Mouse (Mus musculus) hindbrain, embryonic 14.5 days (tissue): Measurements from ENCODE around the gene Ubqln5. TPM values are rescaled to one million over a fixed set of nuclear protein-coding genes. Genes with fewer than 3 reads are reported as not detected.

ENCODE experiments used
- ATAC-seq: fragments of 200-750 bp; cut with Nextera tagmentation; 2 replicates; pipeline ENCODE4 v1.8.0; 2017; ENCODE audit warnings: moderate number of reproducible peaks, mild to moderate bottlenecking, moderate TSS enrichment, moderate library complexity; ENCODE audit not compliant: low FRiP score
- DNase-seq: peaks from one replicate; pipeline ENCODE4 v3.0.0-alpha.2; 2015; ENCODE audit warnings: low spot score
- H3K27ac ChIP-seq: fragments of 300-500 bp; sonication (generic); 2 replicates; pipeline ENCODE4 v1.5.1; 2014; ENCODE audit warnings: mild to moderate bottlenecking, moderate library complexity
- H3K27me3 ChIP-seq: fragments of 300-500 bp; sonication (generic); 2 replicates; pipeline ENCODE4 v1.6.1; 2014; ENCODE audit warnings: mild to moderate bottlenecking, low read length, mixed read lengths; ENCODE audit not compliant: control insufficient read depth, insufficient read depth
- H3K36me3 ChIP-seq: fragments of 300-500 bp; sonication (generic); replicated peaks from 2 replicates; pipeline ENCODE4 v1.6.1; 2014; ENCODE audit not compliant: control insufficient read depth, insufficient read depth
- H3K4me1 ChIP-seq: fragments of 300-500 bp; sonication (generic); replicated peaks from 2 replicates; pipeline ENCODE4 v1.6.1; 2014; ENCODE audit warnings: antibody characterized with exemption, low read length, mixed read lengths; ENCODE audit not compliant: control insufficient read depth, insufficient read depth
- H3K4me2 ChIP-seq: fragments of 300-500 bp; sonication (generic); replicated peaks from 2 replicates; pipeline ENCODE4 v1.6.1; 2014; ENCODE audit warnings: mild to moderate bottlenecking, moderate library complexity
- H3K4me3 ChIP-seq: fragments of 300-500 bp; sonication (generic); replicated peaks from 2 replicates; pipeline ENCODE4 v1.5.1; 2014; ENCODE audit warnings: mild to moderate bottlenecking, low read length
- H3K9ac ChIP-seq: fragments of 300-500 bp; sonication (generic); 2 replicates; pipeline ENCODE4 v1.6.1; 2014
- H3K9me3 ChIP-seq: fragments of 300-500 bp; sonication (generic); 2 replicates; pipeline ENCODE4 v1.6.1; 2016; ENCODE audit warnings: low read length; ENCODE audit not compliant: control insufficient read depth
- WGBS: fragments of 180-500 bp; shearing (Covaris S2); extraction: QIAGEN DNeasy Blood & Tissue Kit; methylation state at CpG from one replicate; pipeline ENCODE4 v1.1.7; 2014; 5-methylcytosine and 5-hydroxymethylcytosine counted together
- polyA plus RNA-seq: library from polyadenylated mRNA; unstranded; fragments of >200 nt; fragmentation: Nextera tagmentation; extraction: Ambion mirVana; gene quantifications from 2 replicates; pipeline ENCODE4 v1.2.1, GENCODE M21; 2014

Ubqln5 gene
- polyA plus RNA-seq: not detected in 2 replicates

DNA sequence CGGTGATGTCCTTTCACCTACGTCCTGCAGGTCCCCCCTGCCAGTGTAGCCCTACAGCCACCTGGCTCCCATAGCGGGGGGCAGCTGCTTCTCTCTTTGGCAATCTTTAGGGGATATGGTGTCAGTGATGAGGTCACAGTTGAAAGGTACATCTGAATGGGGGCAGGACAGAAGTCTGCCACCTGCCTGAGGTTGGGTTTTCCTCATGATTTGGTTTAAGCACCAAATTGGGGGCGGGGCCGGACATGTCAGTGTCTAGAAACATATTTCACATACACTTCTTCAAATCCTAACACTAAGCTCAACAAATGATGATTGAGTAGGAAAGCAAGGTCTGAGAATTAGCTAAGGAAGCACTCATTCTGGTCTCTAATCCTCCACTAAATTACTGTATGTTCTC lies at the start of gene Ubqln5:
Gene Ubqln5 (minus strand): TSS at position 101 of the 400 bp plus-strand sequence.
- 96% methylated on average over 5 of the region's 5 CpGs for WGBS
- no peaks in the 10 kb centered on the region for H3K27me3 ChIP-seq
- no peaks in the 10 kb centered on the region for H3K36me3 ChIP-seq
- DNase-seq (no peak), ATAC-seq (no peak)
- no peak within 1 kb of the TSS for H3K9ac ChIP-seq
- H3K4me2 ChIP-seq: no peak within 1 kb of the TSS
- H3K27ac ChIP-seq: no peak within 1 kb of the TSS
- no peaks in the 10 kb centered on the region for H3K4me1 ChIP-seq
- no peak within 1 kb of the TSS for H3K4me3 ChIP-seq
- H3K9me3 ChIP-seq: no peaks in the 10 kb centered on the region

DNA sequence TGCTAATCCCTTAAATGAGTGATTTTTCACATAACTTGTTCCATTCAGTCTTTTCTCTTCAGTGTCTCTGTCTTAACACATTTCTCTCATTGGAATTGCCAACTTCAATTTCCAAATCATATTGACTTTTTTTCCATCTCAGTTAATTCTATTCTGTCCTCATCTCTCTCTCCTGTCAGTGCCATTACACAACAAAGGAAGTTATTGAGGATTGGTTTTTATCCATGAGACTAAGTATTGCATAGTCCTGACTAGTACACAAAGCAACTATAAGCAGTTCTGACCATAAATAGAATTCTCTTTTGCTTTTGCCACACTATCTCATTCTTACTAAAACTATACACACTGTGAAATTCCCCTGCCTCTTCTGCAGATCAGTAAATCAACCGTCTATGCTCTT lies 49.4 kb upstream of the Ubqln5 start:
- no peak overlapping the region for H3K27ac ChIP-seq
- DNase-seq (no peak), ATAC-seq (no peak)
- WGBS: 75% methylated on average over 1 of the region's 1 CpGs
- H3K4me3 ChIP-seq: no peak overlapping the region
- no peak overlapping the region for H3K9ac ChIP-seq
- no peaks in the 10 kb centered on the region for H3K27me3 ChIP-seq
- H3K9me3 ChIP-seq: no peaks in the 10 kb centered on the region
- no peaks in the 10 kb centered on the region for H3K36me3 ChIP-seq
- H3K4me1 ChIP-seq: no peaks in the 10 kb centered on the region
- H3K4me2 ChIP-seq: no peak overlapping the region

DNA sequence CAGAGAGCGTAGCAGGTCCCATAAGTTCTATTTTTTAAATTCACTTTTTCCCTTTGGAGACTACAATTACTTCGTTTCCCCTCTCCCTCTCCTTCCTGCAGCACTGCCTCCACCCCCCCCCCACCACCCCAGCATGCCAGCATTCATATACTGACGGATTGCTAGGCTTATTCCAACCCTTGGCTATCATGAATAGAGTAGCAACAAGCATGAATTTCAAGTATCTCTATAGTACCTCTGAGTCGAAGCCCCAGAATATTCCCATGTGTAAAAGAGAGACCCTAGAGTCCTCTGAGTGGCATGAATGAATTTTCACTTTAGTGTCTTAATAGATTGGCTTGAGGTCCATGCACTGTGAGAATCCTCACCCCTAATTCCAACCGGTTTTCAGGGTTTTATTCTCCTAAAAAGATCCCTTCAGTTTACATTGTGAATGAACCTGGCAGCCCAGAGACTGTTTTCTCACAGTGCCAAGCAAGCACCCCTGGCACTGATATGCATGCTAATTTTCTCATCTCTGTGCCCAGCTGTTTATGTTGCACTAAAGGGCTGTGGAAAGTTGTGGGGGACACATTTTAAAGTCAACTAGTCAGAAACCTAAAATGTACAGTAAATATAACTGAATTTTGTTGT lies 48.9 kb upstream of the Ubqln5 start:
- Histone ChIP-seq H3K36me3 (no peaks in the 10 kb centered on the region), H3K27ac (no peak overlapping the region), H3K4me2 (no peak overlapping the region), H3K4me1 (no peaks in the 10 kb centered on the region), H3K4me3 (no peak overlapping the region), H3K9ac (no peak overlapping the region), H3K9me3 (no peaks in the 10 kb centered on the region), H3K27me3 (no peaks in the 10 kb centered on the region)
- ATAC-seq (peak; percentile 37; the same call in 1 of the 2 replicates), DNase-seq (no peak)
- WGBS: 64% methylated on average over 5 of the region's 5 CpGs

DNA sequence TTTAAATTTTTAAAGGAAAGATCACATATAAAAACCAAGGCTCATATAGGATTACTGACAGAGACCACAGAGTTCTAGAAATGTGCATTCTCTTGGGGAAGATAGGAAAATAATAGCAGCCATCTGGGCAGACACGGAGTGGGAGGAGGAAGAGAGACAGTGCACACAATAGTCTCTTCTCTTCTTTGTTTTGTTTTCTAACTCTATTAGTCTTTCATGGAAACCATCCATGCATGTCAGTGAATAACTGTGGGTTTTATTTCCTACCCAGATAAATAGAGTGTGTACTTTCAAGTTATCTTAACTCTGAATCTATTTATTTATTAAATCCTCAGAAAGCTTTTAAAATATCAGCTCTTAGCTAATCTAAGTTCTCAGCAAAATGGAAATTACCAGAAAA lies 45.5 kb upstream of the Ubqln5 start:
- no peaks in the 10 kb centered on the region for H3K27me3 ChIP-seq
- H3K9me3 ChIP-seq: no peaks in the 10 kb centered on the region
- no peak overlapping the region for H3K4me3 ChIP-seq
- DNase-seq (no peak), ATAC-seq (no peak)
- H3K4me1 ChIP-seq: no peaks in the 10 kb centered on the region
- H3K36me3 ChIP-seq: no peaks in the 10 kb centered on the region
- no peak overlapping the region for H3K4me2 ChIP-seq
- H3K9ac ChIP-seq: no peak overlapping the region
- WGBS: 21% methylated on average over 1 of the region's 1 CpGs
- H3K27ac ChIP-seq: no peak overlapping the region

DNA sequence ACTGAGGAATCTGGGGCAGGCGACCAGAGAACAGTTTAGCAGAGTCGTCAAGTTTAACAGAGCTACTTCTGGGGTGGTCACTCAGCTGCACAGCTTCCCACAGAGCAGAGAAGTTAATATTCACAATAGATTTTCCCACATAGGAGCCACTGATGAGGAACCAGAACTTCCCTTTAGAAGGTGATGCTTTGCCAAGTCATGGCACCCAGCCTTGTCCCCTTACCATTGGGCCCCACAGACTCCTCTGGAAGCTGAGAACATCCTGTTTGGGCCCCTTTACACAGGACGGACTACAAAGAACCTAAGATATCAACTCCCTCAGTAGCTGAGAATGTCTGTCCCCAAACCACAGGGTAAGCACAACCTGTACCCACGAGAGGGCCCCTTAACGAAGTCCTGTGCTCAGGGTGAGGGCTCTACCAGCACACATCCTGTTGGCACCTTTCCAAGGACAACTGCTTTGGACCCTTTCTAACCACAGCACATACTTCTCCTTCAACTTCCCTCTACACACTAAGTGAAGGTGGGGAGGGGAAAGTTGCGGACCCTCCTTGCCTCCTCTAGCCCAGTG lies 40.1 kb upstream of the Ubqln5 start:
- DNase-seq (no peak), ATAC-seq (no peak)
- Histone ChIP-seq H3K9me3 (no peaks in the 10 kb centered on the region), H3K4me3 (no peak overlapping the region), H3K4me2 (no peak overlapping the region), H3K4me1 (no peaks in the 10 kb centered on the region), H3K9ac (no peak overlapping the region), H3K27me3 (no peaks in the 10 kb centered on the region), H3K27ac (no peak overlapping the region), H3K36me3 (no peaks in the 10 kb centered on the region)
- 86% methylated on average over 6 of the region's 6 CpGs for WGBS

DNA sequence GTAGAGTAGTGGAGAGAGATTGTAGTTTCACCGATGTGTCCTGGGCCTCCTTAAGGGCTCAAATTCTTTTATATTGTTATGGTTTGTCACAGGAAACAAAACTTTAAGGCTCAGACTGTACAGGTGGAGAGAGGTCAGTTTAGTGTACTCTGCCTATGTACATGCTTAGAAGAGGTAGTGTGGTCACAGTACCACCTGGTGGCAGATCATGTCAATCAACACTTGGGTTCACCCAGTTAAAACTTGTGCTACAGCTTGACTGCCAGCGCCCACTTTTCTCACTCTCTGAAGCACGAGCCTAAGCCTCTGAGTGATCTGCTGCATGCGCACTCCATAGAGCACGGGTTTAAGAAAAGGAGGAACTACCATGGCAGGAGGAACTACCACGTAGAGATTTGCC lies 37.5 kb upstream of the Ubqln5 start:
- Histone ChIP-seq H3K27ac (no peak overlapping the region), H3K9me3 (no peaks in the 10 kb centered on the region), H3K4me2 (no peak overlapping the region), H3K9ac (no peak overlapping the region), H3K4me3 (no peak overlapping the region), H3K4me1 (no peaks in the 10 kb centered on the region), H3K36me3 (no peaks in the 10 kb centered on the region), H3K27me3 (no peaks in the 10 kb centered on the region)
- DNase-seq (no peak), ATAC-seq (no peak)
- WGBS: 87% methylated on average over 6 of the region's 6 CpGs

DNA sequence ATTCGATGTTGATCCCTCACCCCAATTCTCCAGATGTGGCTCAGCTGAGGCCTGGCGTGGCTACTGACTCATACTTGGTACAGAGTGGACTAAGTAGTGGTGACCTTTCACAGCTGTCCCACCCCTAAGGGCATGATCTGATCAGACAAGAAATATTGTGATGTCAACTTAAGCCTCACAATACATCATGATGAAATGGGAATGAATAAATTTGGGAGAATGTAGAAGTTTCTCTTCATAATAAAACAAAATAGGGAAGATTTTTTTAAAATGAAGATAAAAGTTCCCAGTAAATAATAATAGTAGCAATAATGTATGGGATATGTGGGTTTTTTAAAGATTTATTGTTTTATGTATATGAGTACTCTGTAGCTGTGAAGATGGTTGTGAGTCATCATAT lies 20.8 kb upstream of the Ubqln5 start, which contains the start of gene Ubqlnl:
Gene Ubqlnl (minus strand): TSS at position 101 of the 400 bp plus-strand sequence.
- Histone ChIP-seq H3K9me3 (no peaks in the 10 kb centered on the region), H3K27ac (no peak within 1 kb of the TSS), H3K4me3 (no peak within 1 kb of the TSS), H3K4me1 (no peaks in the 10 kb centered on the region), H3K27me3 (no peaks in the 10 kb centered on the region), H3K9ac (no peak within 1 kb of the TSS), H3K36me3 (no peaks in the 10 kb centered on the region), H3K4me2 (no peak within 1 kb of the TSS)
- no peak for ATAC-seq
- WGBS: 94% methylated on average over 2 of the region's 2 CpGs
- DNase-seq: no peak

- no peak for DNase-seq
- no peaks in the 10 kb centered on the region for H3K36me3 ChIP-seq
- no peak for ATAC-seq
- no peaks in the 10 kb centered on the region for H3K27me3 ChIP-seq
- 77% methylated on average over 3 of the region's 3 CpGs for WGBS
- no peak within 1 kb of the TSS for H3K4me3 ChIP-seq
- H3K4me1 ChIP-seq: no peaks in the 10 kb centered on the region
- no peak within 1 kb of the TSS for H3K4me2 ChIP-seq
- H3K9me3 ChIP-seq: no peaks in the 10 kb centered on the region
- H3K27ac ChIP-seq: no peak within 1 kb of the TSS
- no peak within 1 kb of the TSS for H3K9ac ChIP-seq
Observed at GRCm38 (mm10) chr7:104143179-104143578, 13.6 kb upstream of the Ubqln5 start, which contains the start of gene Ubqln3. Ubqln3 (minus strand) TSS chr7:104143279.

DNA sequence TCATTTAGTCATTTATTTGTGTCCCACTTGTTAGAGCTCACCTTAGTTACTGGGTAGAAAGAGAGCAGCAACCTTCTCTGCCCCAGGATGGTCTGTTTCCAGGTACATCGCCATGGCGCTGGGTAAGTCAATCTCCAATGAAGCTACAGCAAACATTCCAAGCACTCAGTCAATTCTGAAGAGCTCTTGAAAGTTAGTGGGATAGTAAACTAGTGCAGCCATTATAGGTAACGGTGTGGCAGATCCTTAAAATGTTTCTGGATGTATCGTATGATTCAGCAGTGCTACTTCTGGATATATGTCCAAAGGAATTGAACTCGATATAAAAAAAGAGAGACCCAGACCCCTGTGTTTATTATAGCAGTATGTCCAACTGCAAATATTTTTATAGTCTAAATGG lies 7.7 kb upstream of the Ubqln5 start, which contains the start of gene Olfr643:
Gene Olfr643 (minus strand): TSS at position 101 of the 400 bp plus-strand sequence.
- Histone ChIP-seq H3K27me3 (no peaks in the 10 kb centered on the region), H3K36me3 (no peaks in the 10 kb centered on the region), H3K27ac (no peak within 1 kb of the TSS), H3K4me3 (no peak within 1 kb of the TSS), H3K9ac (no peak within 1 kb of the TSS), H3K4me2 (no peak within 1 kb of the TSS), H3K9me3 (no peaks in the 10 kb centered on the region), H3K4me1 (no peaks in the 10 kb centered on the region)
- WGBS: 90% methylated on average over 5 of the region's 5 CpGs
- ATAC-seq (no peak), DNase-seq (no peak)

DNA sequence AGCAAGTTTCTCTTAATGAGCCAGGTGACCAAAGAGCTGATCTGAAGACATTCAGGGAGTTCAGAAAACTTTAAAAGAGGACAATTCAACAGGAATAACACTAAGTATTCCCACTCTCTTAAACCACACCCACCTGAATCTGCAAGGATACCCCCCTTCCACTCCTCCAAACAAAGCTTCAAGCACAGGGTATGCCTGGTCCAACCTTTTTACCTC lies 25.0 kb downstream of the Ubqln5 start, which contains the start of gene Olfr646:
Gene Olfr646 (plus strand): TSS at position 117 of the 216 bp plus-strand sequence.
- H3K4me1 ChIP-seq: no peaks in the 10 kb centered on the region
- H3K27me3 ChIP-seq: no peaks in the 10 kb centered on the region
- no peak within 1 kb of the TSS for H3K27ac ChIP-seq
- no peaks in the 10 kb centered on the region for H3K9me3 ChIP-seq
- no peak within 1 kb of the TSS for H3K9ac ChIP-seq
- ATAC-seq (no peak), DNase-seq (no peak)
- no peaks in the 10 kb centered on the region for H3K36me3 ChIP-seq
- H3K4me3 ChIP-seq: no peak within 1 kb of the TSS
- H3K4me2 ChIP-seq: no peak within 1 kb of the TSS
